Mouse (Mus musculus): ENCODE data around the gene Ngdn. TPM values are rescaled to one million over a fixed set of nuclear protein-coding genes. Genes with fewer than 3 reads are reported as not detected.

Gene Ngdn
- polyA plus RNA-seq, 1 experiment from 2014 or later: 85.9 TPM

DNA sequence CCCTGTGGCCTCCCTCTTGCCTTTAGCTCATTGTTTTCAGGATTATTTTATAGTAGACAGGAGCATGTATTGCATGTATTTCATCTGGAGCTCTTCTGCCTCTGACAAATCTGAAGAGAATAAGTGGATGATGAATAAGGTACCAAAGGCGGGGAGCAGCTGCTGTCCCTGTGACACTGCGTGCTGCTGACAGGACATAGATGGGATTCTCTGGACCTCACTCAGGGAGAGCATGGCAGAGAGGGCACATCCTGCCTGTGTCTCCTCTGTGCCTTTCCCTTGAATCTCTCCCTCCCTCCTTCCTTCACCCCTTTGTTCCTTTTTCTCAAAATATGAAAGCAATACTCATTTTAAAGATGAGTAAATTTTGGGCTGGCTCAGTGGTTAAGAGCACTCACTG, 9.7 kb upstream of the Ngdn start:
- H3K4me1 ChIP-seq (ENCODE audit: control insufficient read depth, insufficient read depth, low read length): 0 out of 2 replicates have a peak, but pooled peaks cover 8% of the 10 kb centered on the region
- H3K9me3 ChIP-seq (ENCODE audit: control insufficient read depth, low read length): no peaks in the 10 kb centered on the region
- no peak overlapping the region for H3K9ac ChIP-seq (ENCODE audit: low read length)
- DNase-seq (ENCODE audit: low spot score, missing footprints): peak; percentile 37
- WGBS: 75% methylated on average over 2 of the region's 2 CpGs
- no peaks in the 10 kb centered on the region for H3K36me3 ChIP-seq (ENCODE audit: control insufficient read depth, insufficient read depth, low read length)
- no peaks in the 10 kb centered on the region for H3K27me3 ChIP-seq (ENCODE audit: control insufficient read depth, insufficient read depth, low read length)
- no peak for ATAC-seq (ENCODE audit: low FRiP score)
- no peak overlapping the region for H3K4me3 ChIP-seq (ENCODE audit: low read depth, low read length)
- no peak overlapping the region for H3K4me2 ChIP-seq
- no peak overlapping the region for H3K27ac ChIP-seq (ENCODE audit: low read depth, low read length)

DNA sequence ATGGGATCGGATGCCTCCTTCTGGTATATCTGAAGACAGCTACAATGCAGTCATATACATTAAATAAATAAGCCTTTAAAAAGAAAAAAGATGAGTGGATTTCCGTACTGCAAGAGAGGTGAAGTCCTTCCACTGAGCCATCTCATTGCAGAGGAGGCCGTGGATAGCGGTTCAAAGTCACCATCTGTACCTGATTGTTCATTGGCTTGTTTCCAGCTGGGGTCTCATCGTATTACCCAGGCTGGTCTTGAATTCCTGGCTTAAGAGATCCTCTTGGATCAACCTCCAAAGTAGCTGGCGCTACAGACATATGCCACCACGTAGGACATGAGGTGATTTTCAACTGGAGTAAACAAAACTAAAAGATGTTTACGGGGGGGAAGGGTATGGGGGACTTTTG, 9.3 kb upstream of the Ngdn start:
- 91% methylated on average over 8 of the region's 8 CpGs for WGBS
- H3K27ac ChIP-seq (ENCODE audit: low read depth, low read length): no peak overlapping the region
- H3K9me3 ChIP-seq (ENCODE audit: control insufficient read depth, low read length): no peaks in the 10 kb centered on the region
- no peak overlapping the region for H3K4me3 ChIP-seq (ENCODE audit: low read depth, low read length)
- H3K27me3 ChIP-seq (ENCODE audit: control insufficient read depth, insufficient read depth, low read length): no peaks in the 10 kb centered on the region
- H3K4me1 ChIP-seq (ENCODE audit: control insufficient read depth, insufficient read depth, low read length): 0 out of 2 replicates have a peak, but pooled peaks cover 8% of the 10 kb centered on the region
- peak; percentile 21 for DNase-seq (ENCODE audit: low spot score, missing footprints)
- no peak overlapping the region for H3K9ac ChIP-seq (ENCODE audit: low read length)
- H3K36me3 ChIP-seq (ENCODE audit: control insufficient read depth, insufficient read depth, low read length): no peaks in the 10 kb centered on the region
- ATAC-seq (ENCODE audit: low FRiP score): no peak
- H3K4me2 ChIP-seq: no peak overlapping the region

DNA sequence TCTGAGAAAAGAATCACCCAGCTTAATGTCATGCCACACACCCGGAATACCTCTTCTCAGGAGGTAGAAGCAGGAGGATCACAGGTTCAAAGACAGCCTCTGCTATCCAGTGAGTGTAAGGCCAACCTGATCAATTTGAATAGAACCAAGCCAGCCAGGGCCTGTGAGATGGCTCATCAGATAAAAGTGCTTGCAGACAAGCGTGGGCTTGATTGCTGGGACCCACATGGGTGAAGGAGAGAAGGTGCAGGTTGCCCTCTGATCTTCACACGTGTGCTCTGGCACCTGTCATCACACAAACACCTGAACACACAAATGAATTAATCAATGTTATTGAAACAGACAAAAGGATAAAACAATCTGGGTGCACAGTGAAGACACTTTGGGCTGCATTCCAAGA, 8.7 kb upstream of the Ngdn start:
- Histone ChIP-seq H3K4me1 (ENCODE audit: control insufficient read depth, insufficient read depth, low read length) (0 out of 2 replicates have a peak, but pooled peaks cover 8% of the 10 kb centered on the region), H3K9ac (ENCODE audit: low read length) (no peak overlapping the region), H3K9me3 (ENCODE audit: control insufficient read depth, low read length) (no peaks in the 10 kb centered on the region), H3K4me3 (ENCODE audit: low read depth, low read length) (no peak overlapping the region), H3K36me3 (ENCODE audit: control insufficient read depth, insufficient read depth, low read length) (no peaks in the 10 kb centered on the region), H3K27me3 (ENCODE audit: control insufficient read depth, insufficient read depth, low read length) (no peaks in the 10 kb centered on the region), H3K27ac (ENCODE audit: low read depth, low read length) (no peak overlapping the region), H3K4me2 (no peak overlapping the region)
- 64% methylated on average over 3 of the region's 3 CpGs for WGBS
- ATAC-seq (ENCODE audit: low FRiP score): no peak
- DNase-seq (ENCODE audit: low spot score, missing footprints): peak; percentile 66

DNA sequence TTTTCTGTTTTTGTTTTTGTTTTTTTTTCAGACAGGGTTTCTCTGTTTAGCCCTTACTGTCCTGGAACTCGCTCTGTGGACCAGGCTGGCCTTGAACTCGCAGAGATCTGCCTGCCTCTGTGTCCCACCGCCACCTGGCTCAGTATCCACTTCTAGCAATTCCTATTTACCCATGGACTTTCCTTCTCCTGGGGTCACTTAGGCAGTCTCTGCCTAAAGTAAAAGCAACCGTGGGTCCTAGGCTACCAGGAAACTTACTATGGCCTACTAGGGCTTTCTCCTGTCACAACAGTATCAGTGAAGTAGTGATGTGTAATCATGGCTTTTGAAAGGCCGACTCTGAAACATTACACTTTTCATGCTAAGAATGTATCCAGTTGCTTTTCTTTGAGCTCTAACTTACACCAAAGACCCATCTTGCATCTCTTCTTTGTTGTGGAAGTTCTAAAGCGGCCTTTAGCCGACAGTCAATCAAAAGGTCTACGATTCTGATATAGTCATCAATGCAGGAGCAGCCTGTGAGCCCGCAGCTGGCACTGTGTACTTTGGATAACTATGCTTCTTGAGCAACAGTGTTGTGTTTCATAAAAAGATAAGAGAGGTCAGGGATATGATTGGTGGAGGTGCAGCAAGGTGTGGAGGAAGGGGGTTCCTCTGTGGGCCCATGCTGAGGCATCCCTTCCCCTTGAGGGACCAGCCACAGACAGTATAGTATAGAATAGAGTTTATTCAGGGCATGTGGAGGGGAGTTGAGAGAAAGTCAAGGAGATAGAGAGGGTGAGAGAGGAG, 7.9 kb upstream of the Ngdn start:
- DNase-seq (ENCODE audit: low spot score, missing footprints) (peak; percentile 53), ATAC-seq (ENCODE audit: low FRiP score) (no peak)
- Histone ChIP-seq H3K27me3 (ENCODE audit: control insufficient read depth, insufficient read depth, low read length) (no peaks in the 10 kb centered on the region), H3K4me3 (ENCODE audit: low read depth, low read length) (no peak overlapping the region), H3K4me2 (no peak overlapping the region), H3K4me1 (ENCODE audit: control insufficient read depth, insufficient read depth, low read length) (0 out of 2 replicates have a peak, but pooled peaks cover 8% of the 10 kb centered on the region), H3K36me3 (ENCODE audit: control insufficient read depth, insufficient read depth, low read length) (no peaks in the 10 kb centered on the region), H3K27ac (ENCODE audit: low read depth, low read length) (no peak overlapping the region), H3K9ac (ENCODE audit: low read length) (no peak overlapping the region), H3K9me3 (ENCODE audit: control insufficient read depth, low read length) (no peaks in the 10 kb centered on the region)
- 89% methylated on average over 9 of the region's 9 CpGs for WGBS

DNA sequence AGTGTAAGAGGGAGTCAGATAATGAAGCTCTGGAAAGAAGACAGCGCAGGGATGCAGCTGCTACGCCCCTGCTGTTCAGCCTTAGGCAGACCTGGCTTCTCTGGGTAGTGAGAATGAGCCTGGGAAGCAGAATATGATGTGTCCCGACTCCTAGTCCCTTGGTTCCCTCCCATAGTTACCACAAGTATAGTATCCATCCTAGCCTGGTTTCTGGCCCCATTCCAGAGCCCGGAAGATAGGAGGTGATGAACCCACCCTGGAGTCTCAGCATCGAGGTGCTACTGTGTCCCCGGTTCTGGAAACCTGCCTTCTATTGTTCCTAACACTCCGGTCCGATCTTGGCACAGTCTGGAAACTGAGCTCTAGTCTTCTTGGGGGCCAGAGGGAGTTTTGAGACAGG, 6.8 kb upstream of the Ngdn start:
- 0 out of 2 replicates have a peak, but pooled peaks cover 8% of the 10 kb centered on the region for H3K4me1 ChIP-seq (ENCODE audit: control insufficient read depth, insufficient read depth, low read length)
- no peaks in the 10 kb centered on the region for H3K36me3 ChIP-seq (ENCODE audit: control insufficient read depth, insufficient read depth, low read length)
- no peak overlapping the region for H3K4me3 ChIP-seq (ENCODE audit: low read depth, low read length)
- no peaks in the 10 kb centered on the region for H3K9me3 ChIP-seq (ENCODE audit: control insufficient read depth, low read length)
- H3K9ac ChIP-seq (ENCODE audit: low read length): no peak overlapping the region
- no peak overlapping the region for H3K27ac ChIP-seq (ENCODE audit: low read depth, low read length)
- ATAC-seq (ENCODE audit: low FRiP score) (no peak), DNase-seq (ENCODE audit: low spot score, missing footprints) (peak; percentile 53)
- H3K4me2 ChIP-seq: no peak overlapping the region
- H3K27me3 ChIP-seq (ENCODE audit: control insufficient read depth, insufficient read depth, low read length): no peaks in the 10 kb centered on the region
- 83% methylated on average over 8 of the region's 8 CpGs for WGBS

DNA sequence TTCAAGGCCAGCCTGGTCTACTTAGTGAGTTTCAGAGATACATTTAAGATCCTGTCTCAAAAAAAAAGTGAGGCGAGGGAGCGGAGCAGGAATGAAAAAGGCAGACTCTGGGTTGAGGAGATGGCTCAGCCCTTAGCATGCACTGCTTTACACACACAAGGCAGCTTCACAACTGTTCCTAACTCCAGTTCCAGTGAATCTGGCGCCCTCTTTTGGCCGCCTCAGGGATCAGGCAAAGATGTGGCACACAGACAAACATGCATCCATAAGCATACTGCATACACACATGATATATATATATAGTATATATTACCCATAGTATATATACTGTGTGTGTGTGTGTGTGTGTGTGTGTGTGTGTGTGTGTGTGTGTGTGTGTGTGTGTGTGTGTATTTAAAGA, 4.1 kb upstream of the Ngdn start:
- Histone ChIP-seq H3K36me3 (ENCODE audit: control insufficient read depth, insufficient read depth, low read length) (no peaks in the 10 kb centered on the region), H3K9ac (ENCODE audit: low read length) (no peak overlapping the region), H3K4me1 (ENCODE audit: control insufficient read depth, insufficient read depth, low read length) (0 out of 2 replicates have a peak, but pooled peaks cover 2% of the 10 kb centered on the region), H3K9me3 (ENCODE audit: control insufficient read depth, low read length) (no peaks in the 10 kb centered on the region), H3K4me2 (no peak overlapping the region), H3K27me3 (ENCODE audit: control insufficient read depth, insufficient read depth, low read length) (no peaks in the 10 kb centered on the region), H3K4me3 (ENCODE audit: low read depth, low read length) (no peak overlapping the region), H3K27ac (ENCODE audit: low read depth, low read length) (no peak overlapping the region)
- ATAC-seq (ENCODE audit: low FRiP score): no peak
- 53% methylated on average over 4 of the region's 4 CpGs for WGBS
- DNase-seq (ENCODE audit: low spot score, missing footprints): peak; percentile 85

DNA sequence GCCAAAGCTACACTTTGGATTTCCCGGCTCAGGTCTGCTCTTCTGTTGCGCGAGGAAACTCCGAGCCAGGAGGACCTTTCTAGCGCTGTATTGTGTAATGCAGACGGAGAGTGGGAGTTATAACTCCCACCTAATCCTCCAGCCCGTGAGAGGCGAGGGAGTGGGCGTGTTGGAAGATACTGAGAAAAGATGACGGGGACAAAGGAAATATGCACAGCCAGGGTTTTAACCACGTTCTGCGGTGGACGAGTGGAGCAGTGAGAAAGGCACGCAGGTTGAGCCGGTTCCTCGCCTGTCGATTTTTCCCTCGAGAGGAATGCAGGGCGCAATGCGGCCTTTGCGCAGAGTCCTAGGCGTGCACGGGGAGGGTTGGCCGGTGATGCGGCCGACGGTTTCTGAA, 663 bp upstream of the Ngdn start:
- Histone ChIP-seq H3K9ac (ENCODE audit: low read length) (peak overlapping the region; percentile 88), H3K27me3 (ENCODE audit: control insufficient read depth, insufficient read depth, low read length) (no peaks in the 10 kb centered on the region), H3K4me3 (ENCODE audit: low read depth, low read length) (peak overlapping the region; percentile 45), H3K36me3 (ENCODE audit: control insufficient read depth, insufficient read depth, low read length) (peaks cover 3% of the 10 kb centered on the region; the same call in 1 of the 2 replicates), H3K9me3 (ENCODE audit: control insufficient read depth, low read length) (no peaks in the 10 kb centered on the region), H3K4me2 (peak overlapping the region; percentile 75), H3K27ac (ENCODE audit: low read depth, low read length) (peak overlapping the region; percentile 83), H3K4me1 (ENCODE audit: control insufficient read depth, insufficient read depth, low read length) (0 out of 2 replicates have a peak, but pooled peaks cover 2% of the 10 kb centered on the region)
- DNase-seq (ENCODE audit: low spot score, missing footprints) (no peak), ATAC-seq (ENCODE audit: low FRiP score) (no peak; the same call in 1 of the 2 replicates)
- WGBS: under 1% methylated on average over 27 of the region's 27 CpGs

DNA sequence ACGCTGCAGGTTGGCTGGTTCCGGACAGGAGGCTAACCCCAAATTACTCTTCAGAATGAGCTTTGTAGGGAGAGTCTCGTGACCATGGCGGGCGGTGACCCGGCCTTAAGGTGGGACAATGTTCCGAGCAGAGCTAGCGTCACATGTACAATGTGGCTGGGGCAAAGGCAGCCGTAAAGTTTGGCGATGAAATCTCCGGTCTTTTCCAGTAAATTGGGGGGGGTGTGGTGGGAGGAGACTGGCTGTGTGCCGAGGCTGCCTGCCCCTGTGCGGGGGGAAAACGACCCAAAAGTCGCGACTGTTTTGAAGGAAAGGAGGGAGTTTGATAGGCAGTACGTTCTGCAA, 485 bp downstream of the Ngdn start:
- peak overlapping the region; percentile 82 for H3K4me3 ChIP-seq (ENCODE audit: low read depth, low read length)
- H3K27me3 ChIP-seq (ENCODE audit: control insufficient read depth, insufficient read depth, low read length): no peaks in the 10 kb centered on the region
- WGBS: under 1% methylated on average over 17 of the region's 17 CpGs
- H3K9ac ChIP-seq (ENCODE audit: low read length): peak overlapping the region; percentile 78
- H3K27ac ChIP-seq (ENCODE audit: low read depth, low read length): 0 out of 2 replicates have a peak overlapping the region, but pooled peaks have one; percentile 25
- H3K36me3 ChIP-seq (ENCODE audit: control insufficient read depth, insufficient read depth, low read length): peaks cover 3% of the 10 kb centered on the region; the same call in 1 of the 2 replicates
- no peaks in the 10 kb centered on the region for H3K9me3 ChIP-seq (ENCODE audit: control insufficient read depth, low read length)
- DNase-seq (ENCODE audit: low spot score, missing footprints) (no peak), ATAC-seq (ENCODE audit: low FRiP score) (no peak)
- H3K4me2 ChIP-seq: peak overlapping the region; percentile 79
- peaks cover 5% of the 10 kb centered on the region; the same call in 1 of the 2 replicates for H3K4me1 ChIP-seq (ENCODE audit: control insufficient read depth, insufficient read depth, low read length)

DNA sequence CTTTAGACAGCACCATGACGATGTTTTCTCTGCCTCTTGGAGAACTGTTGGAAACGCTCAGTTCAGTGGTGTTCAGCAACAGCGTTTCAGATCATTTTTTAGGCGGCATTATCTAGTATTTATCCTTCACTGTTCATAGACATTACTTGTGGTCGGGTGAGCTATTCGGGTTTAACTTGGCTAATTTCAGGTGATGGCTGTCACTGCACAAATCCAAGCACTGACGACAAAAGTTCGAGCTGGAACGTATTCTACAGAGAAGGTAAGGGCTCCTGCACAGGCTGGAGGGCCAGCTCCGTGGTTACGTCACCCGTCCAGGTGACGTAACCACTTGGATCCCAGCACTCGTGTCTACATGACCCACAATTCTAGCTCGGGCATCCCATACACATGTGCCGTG, 1.6 kb downstream of the Ngdn start:
- Histone ChIP-seq H3K4me1 (ENCODE audit: control insufficient read depth, insufficient read depth, low read length) (peaks cover 5% of the 10 kb centered on the region; the same call in 1 of the 2 replicates), H3K27me3 (ENCODE audit: control insufficient read depth, insufficient read depth, low read length) (no peaks in the 10 kb centered on the region), H3K9ac (ENCODE audit: low read length) (no peak overlapping the region), H3K27ac (ENCODE audit: low read depth, low read length) (no peak overlapping the region), H3K36me3 (ENCODE audit: control insufficient read depth, insufficient read depth, low read length) (peaks cover 6% of the 10 kb centered on the region), H3K4me3 (ENCODE audit: low read depth, low read length) (no peak overlapping the region), H3K9me3 (ENCODE audit: control insufficient read depth, low read length) (no peaks in the 10 kb centered on the region), H3K4me2 (no peak overlapping the region)
- DNase-seq (ENCODE audit: low spot score, missing footprints) (no peak), ATAC-seq (ENCODE audit: low FRiP score) (no peak)
- 94% methylated on average over 16 of the region's 16 CpGs for WGBS

Measured in midbrain, embryonic 11.5 days (tissue).